Mouse (Mus musculus) heart, embryonic 11.5 days (tissue): ENCODE measurements around the gene Ppm1m. TPM values are rescaled to one million over a fixed set of nuclear protein-coding genes. Genes with fewer than 3 reads are reported as not detected.

Experiments
- ATAC-seq: fragments of 200-750 bp; cut with Nextera tagmentation; replicated peaks from 2 replicates; pipeline ENCODE4 v1.8.0; 2017; ENCODE audit warnings: moderate library complexity; ENCODE audit not compliant: insufficient number of reproducible peaks, low FRiP score, low TSS enrichment
- H3K27ac ChIP-seq: fragments of 300-500 bp; sonication (generic); 2 replicates; pipeline ENCODE4 v1.5.1; 2014; ENCODE audit warnings: mild to moderate bottlenecking, low read depth, low read length
- H3K27me3 ChIP-seq: fragments of 300-500 bp; sonication (generic); 2 replicates; pipeline ENCODE4 v1.6.1; 2014; ENCODE audit warnings: mild to moderate bottlenecking, low read length, mixed read lengths; ENCODE audit not compliant: control insufficient read depth, insufficient read depth
- H3K36me3 ChIP-seq: fragments of 300-500 bp; sonication (generic); 2 replicates; pipeline ENCODE4 v1.6.1; 2014; ENCODE audit warnings: mild to moderate bottlenecking, low read length, moderate library complexity, mixed read lengths; ENCODE audit not compliant: control insufficient read depth, insufficient read depth
- H3K4me1 ChIP-seq: fragments of 300-500 bp; sonication (generic); 2 replicates; pipeline ENCODE4 v1.6.1; 2014; ENCODE audit warnings: low read length; ENCODE audit not compliant: control insufficient read depth, insufficient read depth
- H3K4me2 ChIP-seq: fragments of 300-500 bp; sonication (generic); 2 replicates; pipeline ENCODE4 v1.6.1; 2014; ENCODE audit warnings: mild to moderate bottlenecking, moderate library complexity
- H3K4me3 ChIP-seq: fragments of 300-500 bp; sonication (generic); 2 replicates; pipeline ENCODE4 v1.5.1; 2014; ENCODE audit warnings: low read depth, low read length
- H3K9ac ChIP-seq: fragments of 300-500 bp; sonication (generic); 2 replicates; pipeline ENCODE4 v1.6.1; 2014; ENCODE audit warnings: mild to moderate bottlenecking, low read depth, low read length, moderate library complexity
- H3K9me3 ChIP-seq: fragments of 300-500 bp; sonication (generic); replicated peaks from 2 replicates; pipeline ENCODE4 v1.6.1; 2016; ENCODE audit warnings: low read length; ENCODE audit not compliant: control insufficient read depth
- WGBS: fragments of 180-500 bp; shearing (Covaris S2); extraction: QIAGEN DNeasy Blood & Tissue Kit; methylation state at CpG from one replicate; pipeline ENCODE4 v1.1.7; 2014; ENCODE audit not compliant: insufficient replicate concordance; 5-methylcytosine and 5-hydroxymethylcytosine counted together
- polyA plus RNA-seq: library from polyadenylated mRNA; unstranded; fragments of >200 nt; fragmentation: Nextera tagmentation; extraction: Ambion mirVana; gene quantifications from 2 replicates; pipeline ENCODE4 v1.2.1, GENCODE M21; 2014

Ppm1m gene
- polyA plus RNA-seq, 1 experiment from 2014 or later, result 20.6 TPM

GRCm38 (mm10) chr9:106202819-106203636 lies 3.5 kb upstream of the Ppm1m start, which contains the start of gene Twf2:
TSS of gene Twf2 (plus strand) at chr9:106203108.
- ATAC-seq, result peak; percentile 82
- 0 out of 2 replicates have a peak, but pooled peaks cover 2% of the 10 kb centered on the region for H3K36me3 ChIP-seq
- no peaks in the 10 kb centered on the region for H3K9me3 ChIP-seq
- H3K27ac ChIP-seq, result peak within 1 kb of the TSS; percentile 70
- peaks cover 41% of the 10 kb centered on the region for H3K4me1 ChIP-seq
- 1% methylated on average over 61 of the region's 61 CpGs for WGBS
- H3K4me2 ChIP-seq, result peak within 1 kb of the TSS; percentile 73
- H3K27me3 ChIP-seq, result no peaks in the 10 kb centered on the region
- peak within 1 kb of the TSS; percentile 82 for H3K9ac ChIP-seq
- H3K4me3 ChIP-seq, result peak within 1 kb of the TSS; percentile 72

GRCm38 (mm10) chr9:106201895-106202294 lies 2.3 kb upstream of the Ppm1m start:
- H3K27me3 ChIP-seq, result no peaks in the 10 kb centered on the region
- no peaks in the 10 kb centered on the region for H3K9me3 ChIP-seq
- no peak for ATAC-seq
- no peaks in the 10 kb centered on the region for H3K36me3 ChIP-seq
- no peak overlapping the region for H3K9ac ChIP-seq
- 82% methylated on average over 3 of the region's 3 CpGs for WGBS
- no peak overlapping the region for H3K27ac ChIP-seq
- no peak overlapping the region; the same call in 1 of the 2 replicates for H3K4me3 ChIP-seq
- H3K4me2 ChIP-seq, result peak overlapping the region; percentile 73
- H3K4me1 ChIP-seq, result peaks cover 41% of the 10 kb centered on the region

- Histone ChIP-seq H3K36me3 (peaks cover 8% of the 10 kb centered on the region; the same call in 1 of the 2 replicates), H3K27ac (peak overlapping the region; percentile 50; the same call in 1 of the 2 replicates), H3K4me3 (peak overlapping the region; percentile 72), H3K9me3 (no peaks in the 10 kb centered on the region), H3K4me2 (peak overlapping the region; percentile 76), H3K4me1 (peaks cover 24% of the 10 kb centered on the region), H3K9ac (peak overlapping the region; percentile 75), H3K27me3 (no peaks in the 10 kb centered on the region)
- WGBS, result under 1% methylated on average over 51 of the region's 51 CpGs
- peak; percentile 78 for ATAC-seq
Measured at GRCm38 (mm10) chr9:106198962-106199458, 536 bp downstream of the Ppm1m start.

GRCm38 (mm10) chr9:106197732-106198131 lies 1.8 kb downstream of the Ppm1m start:
- Histone ChIP-seq H3K27ac (no peak overlapping the region), H3K4me1 (peaks cover 17% of the 10 kb centered on the region), H3K36me3 (peaks cover 8% of the 10 kb centered on the region; the same call in 1 of the 2 replicates), H3K4me3 (no peak overlapping the region; the same call in 1 of the 2 replicates), H3K9me3 (no peaks in the 10 kb centered on the region), H3K4me2 (no peak overlapping the region; the same call in 1 of the 2 replicates), H3K27me3 (no peaks in the 10 kb centered on the region), H3K9ac (no peak overlapping the region)
- ATAC-seq, result no peak
- 86% methylated on average over 9 of the region's 9 CpGs for WGBS

GRCm38 (mm10) chr9:106197081-106197713 lies 2.3 kb downstream of the Ppm1m start:
- Histone ChIP-seq H3K4me2 (no peak overlapping the region), H3K27me3 (no peaks in the 10 kb centered on the region), H3K27ac (no peak overlapping the region), H3K4me1 (peaks cover 15% of the 10 kb centered on the region), H3K9ac (no peak overlapping the region), H3K4me3 (no peak overlapping the region), H3K36me3 (peaks cover 10% of the 10 kb centered on the region; the same call in 1 of the 2 replicates), H3K9me3 (no peaks in the 10 kb centered on the region)
- ATAC-seq, result no peak
- WGBS, result 87% methylated on average over 3 of the region's 3 CpGs

GRCm38 (mm10) chr9:106195693-106196092 lies 3.9 kb downstream of the Ppm1m start:
- Histone ChIP-seq H3K4me2 (no peak overlapping the region), H3K36me3 (peaks cover 17% of the 10 kb centered on the region), H3K4me1 (peaks cover 14% of the 10 kb centered on the region), H3K9ac (no peak overlapping the region), H3K27me3 (no peaks in the 10 kb centered on the region), H3K27ac (no peak overlapping the region), H3K9me3 (no peaks in the 10 kb centered on the region), H3K4me3 (no peak overlapping the region)
- 95% methylated on average over 8 of the region's 8 CpGs for WGBS
- ATAC-seq, result no peak

- WGBS, result 90% methylated on average over 8 of the region's 8 CpGs
- Histone ChIP-seq H3K4me3 (no peak overlapping the region), H3K27me3 (no peaks in the 10 kb centered on the region), H3K27ac (no peak overlapping the region), H3K4me1 (peaks cover 5% of the 10 kb centered on the region; the same call in 1 of the 2 replicates), H3K36me3 (peaks cover 30% of the 10 kb centered on the region), H3K9ac (no peak overlapping the region), H3K4me2 (no peak overlapping the region), H3K9me3 (no peaks in the 10 kb centered on the region)
- no peak for ATAC-seq
Measured at GRCm38 (mm10) chr9:106193930-106194807, 5.4 kb downstream of the Ppm1m start.

GRCm38 (mm10) chr9:106192998-106193397 lies 6.5 kb downstream of the Ppm1m start:
- Histone ChIP-seq H3K27ac (no peak overlapping the region), H3K4me2 (no peak overlapping the region), H3K27me3 (no peaks in the 10 kb centered on the region), H3K9me3 (no peaks in the 10 kb centered on the region), H3K9ac (no peak overlapping the region), H3K4me1 (no peaks in the 10 kb centered on the region), H3K4me3 (no peak overlapping the region), H3K36me3 (peaks cover 38% of the 10 kb centered on the region)
- WGBS, result 83% methylated on average over 1 of the region's 1 CpGs
- no peak for ATAC-seq
